Mouse (Mus musculus): ENCODE measurements around the gene Htatip2.

DNA sequence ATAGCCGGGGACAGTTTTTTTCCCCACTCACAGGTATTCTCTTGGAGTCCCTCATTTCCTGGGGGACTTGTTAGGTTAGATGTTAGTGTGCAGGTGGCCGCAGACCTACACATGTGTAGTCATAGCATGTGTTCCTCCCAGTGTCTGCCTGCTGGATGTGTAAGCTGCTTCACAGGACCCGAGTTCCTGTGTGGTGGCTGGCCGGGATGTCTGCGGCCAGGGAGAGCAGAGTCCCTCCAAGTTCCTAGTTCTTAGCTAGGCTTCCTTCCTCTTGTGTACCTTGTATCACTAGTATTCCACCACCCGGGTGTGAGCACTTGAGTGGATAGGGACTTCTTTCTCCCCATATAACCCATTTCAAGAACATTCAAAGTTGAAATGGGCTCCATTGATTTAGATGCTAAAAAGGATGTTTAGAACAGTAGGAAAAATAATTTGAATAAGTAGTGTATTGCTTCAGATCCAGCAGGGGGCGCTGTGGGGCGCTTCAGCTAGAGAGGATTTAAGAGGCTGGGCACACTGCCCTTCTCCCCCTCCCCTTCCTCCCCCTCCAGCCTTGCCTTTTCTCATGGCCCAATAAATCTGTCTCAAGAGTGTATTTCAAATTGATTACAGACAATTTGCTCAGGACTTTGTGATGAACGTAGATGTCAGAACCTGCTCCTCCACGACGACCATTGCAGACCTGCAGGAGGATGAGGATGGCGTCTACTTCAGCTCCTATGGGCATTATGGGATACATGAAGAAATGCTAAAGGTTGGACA, 27.9 kb downstream of the Htatip2 start:
- no peak for TF ChIP-seq CEBPB (IDR thresholded peaks at IDR 0.05; ENCODE audit: insufficient read depth, poor library complexity, severe bottlenecking)
- TF ChIP-seq MYOD1 (IDR thresholded peaks at IDR 0.05; ENCODE audit: control insufficient read depth in 1 of 3, insufficient read length in 2 of 3, low read depth in 2 of 3) = no peak
- no peak for TF ChIP-seq MAX (IDR thresholded peaks at IDR 0.05; ENCODE audit: low read depth)
- no peak for TF ChIP-seq POLR2A (IDR thresholded peaks at IDR 0.05; ENCODE audit: insufficient read length, low read depth)
- no peak for TF ChIP-seq TCF12 (IDR thresholded peaks at IDR 0.05; ENCODE audit: insufficient read depth, poor library complexity, severe bottlenecking)
- TF ChIP-seq POLR2AphosphoS2 (IDR thresholded peaks at IDR 0.05; ENCODE audit: insufficient read length, low read depth) = no peak
- TF ChIP-seq E2F4 (IDR thresholded peaks at IDR 0.05; ENCODE audit: insufficient read depth) = no peak
- TF ChIP-seq MYOG (IDR thresholded peaks at IDR 0.05; ENCODE audit: control insufficient read depth in 1 of 3, insufficient read depth in 1 of 3, insufficient read length in 2 of 3, low read depth in 2 of 3) = no peak
- TF ChIP-seq SRF (IDR thresholded peaks at IDR 0.05; ENCODE audit: control insufficient read depth, insufficient read length, low read depth) = no peak

All from myocyte (in vitro differentiated cells).